Mouse (Mus musculus): Measurements from ENCODE around the gene Tmem35b.
"Not testable (repeated sequence)": the region's sequence is repeated elsewhere in the genome, so short reads cannot be mapped to it uniquely, and the experiment has no call there.

The Tmem35b gene

DNA sequence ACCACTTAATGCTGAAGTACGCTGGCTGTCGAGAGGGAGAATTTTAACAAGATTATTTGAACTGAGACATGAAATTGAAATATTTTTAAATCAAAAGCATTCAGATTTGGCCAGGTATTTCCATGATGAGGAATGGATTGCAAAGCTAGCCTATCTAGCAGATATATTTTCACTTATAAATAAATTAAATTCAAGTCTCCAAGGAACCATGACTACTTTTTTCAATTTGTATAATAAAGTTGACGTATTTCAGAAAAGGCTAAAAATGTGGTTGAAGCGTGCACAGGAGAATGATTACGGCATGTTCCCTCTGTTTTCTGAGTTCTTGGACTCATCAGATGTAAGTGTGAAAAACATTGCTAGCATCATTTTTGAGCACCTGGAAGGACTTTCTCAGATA is at the start of gene Tmem35b:
Tmem35b (plus strand) TSS at position 301 of the 400 bp plus-strand sequence.
- no peak for DNase-seq

DNA sequence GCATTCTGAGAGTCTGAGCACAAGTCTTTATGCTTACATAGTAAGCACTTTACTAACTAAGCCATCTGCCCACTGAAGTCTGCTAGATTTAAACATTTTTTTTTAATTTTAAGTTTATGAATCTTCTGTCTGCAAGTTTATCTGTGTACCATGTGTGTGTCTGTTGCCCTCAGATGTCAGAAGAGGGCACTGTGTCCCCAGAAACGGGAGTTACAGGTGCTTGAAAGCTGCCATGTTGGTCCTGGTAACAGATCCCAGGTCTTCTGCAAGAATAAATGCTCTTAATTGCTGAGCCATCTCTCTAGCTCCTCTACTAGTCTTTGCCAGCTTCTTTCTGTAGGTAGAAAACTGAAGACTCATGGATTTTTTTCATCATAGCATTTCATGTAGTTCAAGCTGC is 48.6 kb upstream of the Tmem35b start:
- DNase-seq, result no peak

DNA sequence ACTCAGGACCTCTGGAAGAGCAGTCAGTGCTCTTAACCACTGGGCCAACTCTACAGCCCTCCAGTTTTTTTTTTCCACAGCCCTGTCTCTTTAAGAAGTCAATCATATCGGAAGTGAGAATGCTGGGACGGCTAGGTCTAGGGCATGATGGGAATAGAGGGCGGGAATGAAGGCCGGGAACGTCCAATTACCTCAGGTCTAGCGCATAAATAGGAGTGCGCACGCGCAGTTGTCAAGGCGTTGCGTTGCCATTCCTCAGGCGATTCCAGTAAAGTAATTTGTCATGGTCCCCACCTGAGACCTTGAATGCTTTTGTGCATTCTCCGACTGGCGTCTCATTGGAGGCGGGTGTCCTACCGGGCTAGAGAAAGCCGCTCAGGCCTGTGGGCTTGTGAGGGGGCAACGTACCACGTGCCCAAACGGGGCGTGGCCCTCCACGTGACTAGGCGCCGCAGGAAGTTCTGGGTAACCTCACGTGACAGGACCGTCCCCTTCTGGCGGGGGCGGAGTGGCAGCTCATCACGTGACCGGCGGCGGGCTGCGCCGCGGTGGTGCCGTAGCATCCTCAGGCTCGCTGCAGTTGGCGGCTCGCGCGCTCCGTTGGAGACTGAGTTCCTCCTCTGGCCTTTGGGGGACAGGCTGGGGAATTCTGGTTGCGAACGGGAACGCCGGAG is 46.5 kb upstream of the Tmem35b start, which contains the start of gene Zmym6:
Zmym6 (plus strand) TSS at position 509 of the 674 bp plus-strand sequence.
- peak; percentile 97 for DNase-seq

DNA sequence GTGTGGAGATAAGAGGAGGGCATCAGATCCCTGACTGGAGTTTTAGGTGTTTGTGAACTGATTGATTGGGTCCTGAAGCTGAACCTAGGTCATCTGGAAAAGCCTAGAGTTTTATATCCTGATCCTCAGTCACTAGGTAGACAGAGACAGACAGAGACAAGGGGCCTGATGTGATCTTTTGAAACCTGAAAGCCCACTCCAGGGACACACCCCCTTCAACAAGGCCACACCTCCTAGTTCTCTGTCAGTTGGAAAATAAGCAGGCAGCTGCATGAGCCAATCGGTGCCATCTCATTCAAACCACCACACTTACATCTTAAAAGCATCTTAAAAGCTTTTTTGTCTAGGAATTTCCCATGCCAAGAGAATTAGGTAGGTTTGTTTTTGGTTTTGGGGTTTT is 42.7 kb upstream of the Tmem35b start:
- no peak for DNase-seq

DNA sequence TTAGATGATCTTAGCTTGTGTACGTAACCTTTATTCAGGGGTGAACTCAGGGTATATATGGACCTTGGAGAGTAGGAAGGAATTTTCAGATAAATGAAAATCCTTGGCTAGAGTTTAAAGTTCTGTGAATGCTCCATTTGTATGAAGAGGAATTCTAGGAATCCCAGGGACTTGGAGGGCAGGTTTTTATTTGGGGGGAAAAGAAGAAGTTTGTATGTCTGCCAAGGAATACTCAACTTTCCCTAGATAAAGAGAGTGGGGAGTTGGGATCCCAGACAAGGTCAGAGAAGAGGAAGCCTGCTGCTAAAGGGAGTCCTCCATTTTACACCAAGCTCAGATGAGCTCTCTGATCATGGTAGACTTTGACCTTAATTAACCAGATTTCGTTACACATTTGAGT is 40.4 kb upstream of the Tmem35b start:
- DNase-seq, result no peak

DNA sequence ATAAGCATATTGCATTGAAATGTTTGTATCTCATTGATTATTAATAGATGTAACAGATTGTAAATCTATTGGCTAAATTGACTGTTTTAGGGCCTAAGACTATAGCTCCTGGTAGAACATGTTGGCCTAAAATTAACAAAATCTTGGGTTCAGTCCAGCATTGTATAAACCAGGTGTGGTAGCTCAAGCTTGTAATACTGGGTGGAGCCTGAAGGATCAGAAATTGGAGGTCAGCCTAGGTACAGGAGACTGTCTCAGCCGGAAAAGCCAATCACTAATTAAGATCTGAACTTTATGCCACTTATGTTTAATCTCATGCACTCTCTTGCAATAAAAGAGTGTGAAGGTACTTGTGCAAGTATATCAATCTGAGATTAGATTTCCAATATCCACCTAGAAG is 37.7 kb upstream of the Tmem35b start:
- DNase-seq, result no peak

DNA sequence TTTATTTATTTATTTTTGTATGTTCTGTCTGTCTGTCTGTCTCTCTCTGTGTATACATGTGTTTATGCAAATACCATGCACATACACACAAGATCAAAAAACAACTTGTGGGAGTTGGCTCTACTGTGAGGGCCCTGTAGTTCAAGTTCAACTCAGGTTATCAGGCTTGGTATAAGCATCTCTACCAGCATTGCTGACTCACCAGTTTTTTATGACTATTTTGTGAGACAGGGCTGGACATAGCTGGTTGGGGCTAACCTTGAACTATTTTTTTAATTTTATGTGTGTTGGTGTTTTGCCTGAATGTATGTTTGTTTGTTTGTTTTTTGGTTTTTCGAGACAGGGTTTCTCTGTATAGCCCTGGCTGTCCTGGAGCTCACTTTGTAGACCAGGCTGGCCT is 32.3 kb upstream of the Tmem35b start:
- no peak for DNase-seq

DNA sequence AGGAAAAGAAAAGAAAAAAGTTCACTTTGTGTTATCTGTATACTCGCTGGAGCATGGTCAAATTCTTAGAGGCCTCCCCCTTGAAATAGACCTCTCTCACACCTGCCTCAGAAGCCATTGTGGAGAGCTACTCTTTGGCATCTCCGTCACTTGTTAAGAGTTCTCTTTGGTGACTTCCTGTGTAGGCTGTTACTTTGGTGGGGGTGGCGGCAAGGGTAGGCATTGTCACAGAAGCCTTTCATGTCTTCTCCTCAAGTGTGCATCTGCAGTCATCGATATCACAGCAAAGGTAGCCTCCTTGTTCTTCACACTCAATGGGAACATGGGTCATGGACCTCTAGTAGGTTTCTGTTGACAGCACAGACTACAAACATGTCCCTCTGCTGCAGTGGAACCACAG is 28.4 kb upstream of the Tmem35b start:
- no peak for DNase-seq

DNA sequence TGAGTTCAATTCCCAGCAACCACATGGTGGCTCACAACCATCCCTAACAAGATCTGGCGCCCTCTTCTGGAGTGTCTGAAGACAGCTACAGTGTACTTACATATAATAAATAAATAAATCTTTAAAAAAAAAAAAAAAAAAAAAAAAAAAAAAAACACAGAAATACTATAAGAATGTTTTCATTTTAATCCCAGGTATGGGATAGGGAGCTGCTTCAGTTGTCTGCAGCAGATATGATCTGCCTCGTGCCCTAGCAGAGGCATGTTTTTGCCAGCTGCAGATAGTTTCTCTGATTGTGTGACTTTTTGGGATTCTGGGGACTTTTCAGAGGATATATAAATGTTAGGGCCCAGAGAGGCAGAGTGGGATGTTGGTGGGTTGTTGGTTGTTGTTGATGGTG is 23.9 kb upstream of the Tmem35b start:
- DNase-seq, result not testable (repeated sequence)

DNA sequence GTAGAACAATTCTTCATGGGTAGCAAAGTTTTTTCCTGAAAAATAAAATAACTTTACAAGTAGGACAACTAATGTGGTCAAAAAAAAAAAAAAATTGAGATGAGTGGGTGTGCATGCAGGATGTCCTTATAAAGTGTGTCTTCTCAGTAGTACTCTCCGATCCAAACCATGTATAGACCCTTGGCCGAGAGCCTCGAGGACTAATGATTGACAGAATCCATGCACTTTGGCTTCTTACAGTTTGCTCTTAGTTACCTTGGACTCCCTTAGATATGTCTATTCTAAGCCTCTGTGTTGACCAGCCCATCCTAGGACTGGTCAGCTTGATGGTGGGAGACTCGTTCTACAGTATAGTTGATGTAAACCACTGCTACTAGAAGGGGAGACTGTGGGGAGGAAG is 15.9 kb upstream of the Tmem35b start:
- no peak for DNase-seq

DNA sequence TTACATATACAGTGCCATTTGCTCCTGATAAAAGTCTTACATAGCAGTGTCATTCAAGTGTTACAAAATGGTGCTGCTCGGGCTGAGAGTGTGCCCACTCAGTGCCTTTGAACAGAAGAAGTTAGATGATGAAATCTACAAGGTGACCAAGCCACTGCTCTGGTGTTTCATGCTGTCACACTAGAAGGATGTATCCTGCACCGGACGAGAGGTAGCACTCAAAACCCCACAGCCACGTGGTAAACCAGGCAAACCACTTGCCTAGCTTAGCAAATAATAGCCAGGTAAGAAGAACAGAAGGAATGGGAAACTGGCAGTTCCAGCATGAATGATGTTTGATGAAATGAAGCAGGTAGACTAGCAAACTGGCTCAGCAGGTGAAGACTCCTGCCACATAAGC is 12.9 kb upstream of the Tmem35b start:
- no peak for DNase-seq

DNA sequence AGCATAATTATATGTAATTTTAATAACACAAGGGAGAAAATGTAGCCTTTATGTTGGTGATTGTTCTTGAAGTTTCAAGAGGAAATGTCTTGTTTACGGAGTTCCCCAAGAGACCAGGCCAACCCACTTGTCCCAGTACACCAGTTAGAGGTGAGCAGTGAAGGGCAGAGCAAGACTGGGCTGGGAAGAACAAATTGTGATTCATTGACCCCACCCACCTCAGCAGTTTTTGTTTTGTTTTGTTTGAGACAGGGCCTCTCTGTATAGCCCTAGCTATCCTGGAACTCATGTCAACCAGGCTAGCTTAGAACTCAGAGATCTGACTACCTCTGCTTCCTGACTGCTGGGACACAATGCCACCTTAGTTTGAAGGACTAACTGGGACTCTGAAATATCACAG is 840 bp downstream of the Tmem35b start:
- no peak for DNase-seq

DNA sequence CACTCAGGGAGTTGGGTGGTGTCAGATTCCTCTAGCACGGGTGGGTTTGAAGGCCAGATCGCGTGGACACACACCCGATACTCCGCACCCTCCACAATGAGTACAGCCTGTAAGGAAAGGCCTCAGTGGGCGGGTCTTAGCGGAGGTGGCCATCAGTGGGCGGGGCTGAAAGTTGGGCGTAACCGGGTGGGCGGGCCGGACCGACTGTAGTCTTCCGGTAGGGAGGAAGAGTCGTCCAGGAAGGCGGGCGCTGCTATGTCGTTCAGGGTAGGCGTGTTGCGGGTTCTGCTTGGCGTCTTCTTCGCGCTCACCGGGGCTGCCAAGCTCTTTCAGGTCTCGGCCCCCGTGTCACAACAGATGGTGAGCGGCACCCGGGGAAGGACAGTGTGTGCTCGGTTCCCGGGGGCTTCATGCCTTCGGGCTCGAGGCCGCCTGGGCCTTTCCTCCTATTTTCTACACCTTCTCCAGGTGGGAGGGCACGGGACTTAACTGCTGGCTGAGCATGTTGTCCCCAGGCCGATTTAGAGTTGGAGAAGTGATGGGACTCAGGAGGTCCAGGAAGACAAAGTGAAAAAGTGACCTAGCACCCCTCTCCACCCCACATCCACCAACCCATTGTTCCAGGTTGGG is 2.5 kb downstream of the Tmem35b start:
- DNase-seq, result peak; percentile 64

DNA sequence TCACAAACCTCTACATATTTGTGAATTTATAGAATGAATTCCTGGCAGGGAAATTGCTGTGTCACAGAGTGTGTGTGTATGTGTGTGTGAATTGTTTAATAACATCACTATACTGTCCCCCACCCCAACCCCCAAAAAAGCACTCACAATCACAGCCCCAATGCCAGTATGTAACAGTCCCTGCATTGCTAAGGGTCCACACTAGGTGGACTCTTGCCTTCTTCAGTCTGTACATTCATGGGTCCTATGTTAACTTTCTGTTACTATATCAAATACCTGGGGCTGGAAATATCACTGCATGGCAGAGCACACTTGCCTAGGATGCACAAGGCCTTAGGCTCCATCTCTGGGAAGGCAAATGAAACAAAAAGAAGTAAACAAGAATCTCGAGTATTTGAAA is 11.2 kb downstream of the Tmem35b start:
- DNase-seq, result no peak

DNA sequence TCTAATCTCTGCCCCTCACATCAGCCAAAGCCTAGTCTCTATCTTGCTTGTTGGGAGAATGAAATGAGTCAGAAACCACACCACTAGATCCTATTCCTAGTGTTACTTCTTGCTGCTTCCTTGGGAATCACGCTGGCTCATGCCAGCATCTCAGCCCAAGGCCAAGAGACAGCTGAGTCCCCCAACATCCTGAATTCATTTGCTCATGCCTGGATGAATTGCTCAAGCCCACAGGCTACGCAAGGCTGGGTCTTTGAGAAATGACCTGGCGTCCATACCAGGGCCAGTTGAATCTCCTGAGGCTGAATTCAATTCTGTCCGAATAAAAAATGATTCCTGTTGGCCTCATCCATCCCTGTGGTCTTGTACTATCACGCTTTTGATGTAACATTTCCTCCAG is 14.1 kb downstream of the Tmem35b start:
- no peak for DNase-seq

DNA sequence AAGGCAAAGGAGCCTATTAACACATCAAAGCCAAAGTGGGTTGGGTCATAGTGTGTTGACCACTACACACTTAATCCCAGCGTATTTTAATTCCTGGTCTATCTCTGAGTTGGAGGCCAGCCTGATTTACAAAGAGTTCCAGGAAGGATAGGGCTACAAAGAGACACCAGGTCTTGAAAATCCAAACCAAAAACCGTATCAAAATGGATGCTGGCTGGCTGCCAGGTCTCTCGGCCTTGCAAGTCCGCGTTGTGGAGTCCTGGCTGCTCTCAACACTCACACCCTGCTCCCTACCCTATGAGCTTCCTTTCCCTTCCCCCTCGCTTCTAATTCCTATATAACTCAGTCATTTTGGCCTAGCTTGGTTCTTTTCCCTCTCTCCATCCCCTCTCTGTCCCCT is 15.0 kb downstream of the Tmem35b start:
- DNase-seq, result no peak

DNA sequence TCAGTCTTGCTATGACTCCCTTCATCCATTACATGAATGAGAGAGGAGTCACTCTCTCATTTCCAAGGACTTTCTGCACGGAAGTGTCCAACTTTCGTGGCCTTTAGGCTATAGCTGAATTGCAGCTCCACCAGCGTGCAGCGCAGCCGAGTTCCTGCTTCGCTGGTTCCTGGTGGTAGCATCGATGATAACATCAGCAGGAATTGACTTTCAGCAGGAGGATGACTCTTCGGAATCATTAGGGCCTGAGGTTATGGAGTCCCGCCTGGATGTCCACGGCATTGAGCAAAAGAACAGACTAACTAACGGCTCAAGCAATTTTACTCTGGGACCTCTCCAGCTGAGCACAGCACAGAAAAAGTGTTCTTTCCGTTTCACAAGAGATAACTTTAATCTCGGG is 26.5 kb downstream of the Tmem35b start:
- no peak for DNase-seq

DNA sequence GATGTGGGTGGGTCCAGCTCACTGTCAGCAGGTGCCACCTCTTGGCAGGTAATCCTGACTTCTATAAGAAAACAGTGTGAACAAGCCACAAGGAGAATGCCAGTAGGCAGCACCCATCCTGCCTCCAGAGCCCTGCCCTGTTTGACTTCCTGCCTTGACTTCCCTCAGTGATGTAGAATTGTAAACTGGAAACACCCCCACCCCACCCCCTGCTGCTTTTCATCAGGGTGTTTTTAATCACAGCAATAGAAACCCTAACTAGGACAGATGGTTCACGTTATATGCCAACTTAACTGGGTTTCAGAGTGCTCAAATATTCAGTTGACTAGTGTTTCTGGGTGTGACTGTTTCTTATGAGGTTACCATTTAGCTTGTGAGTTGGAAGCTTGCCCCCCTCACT is 29.9 kb downstream of the Tmem35b start:
- no peak for DNase-seq

DNA sequence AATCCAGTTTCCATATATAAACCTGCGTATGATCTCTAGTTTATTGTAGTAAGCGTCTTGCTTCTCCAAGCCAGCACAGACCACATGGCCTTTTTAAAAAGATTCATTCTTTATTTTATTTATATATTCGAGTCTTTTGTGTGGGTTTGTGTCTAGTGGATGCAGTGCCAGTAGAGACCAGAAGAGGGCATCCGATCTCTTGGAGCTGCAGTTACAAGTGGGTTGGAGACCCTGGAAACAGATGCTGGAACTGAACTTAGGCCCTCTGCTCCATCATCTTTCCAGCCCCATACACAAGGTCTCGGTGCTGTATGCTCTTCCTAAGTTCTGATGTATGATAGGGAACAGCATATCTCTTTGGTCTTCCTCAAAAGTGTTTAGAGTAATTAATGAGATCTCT is 32.3 kb downstream of the Tmem35b start:
- no peak for DNase-seq

DNA sequence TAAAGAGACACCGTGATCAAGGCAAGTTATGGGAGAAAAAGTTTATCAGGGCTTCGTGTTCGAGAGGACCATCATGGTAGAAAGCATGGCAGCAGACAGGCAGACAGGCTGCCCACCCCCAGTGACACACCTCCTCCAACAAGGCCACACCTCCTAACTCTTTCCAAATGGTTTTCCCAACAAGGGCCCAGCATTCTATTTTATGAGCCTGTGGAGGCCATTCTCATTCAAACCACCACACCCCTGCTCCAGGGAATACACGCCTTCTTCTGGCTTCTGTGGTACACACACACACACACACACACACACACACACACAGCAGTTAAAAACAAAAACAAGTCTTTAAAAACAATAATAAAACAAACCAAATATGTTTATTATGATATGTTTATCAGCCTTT is 34.3 kb downstream of the Tmem35b start:
- no peak for DNase-seq

DNA sequence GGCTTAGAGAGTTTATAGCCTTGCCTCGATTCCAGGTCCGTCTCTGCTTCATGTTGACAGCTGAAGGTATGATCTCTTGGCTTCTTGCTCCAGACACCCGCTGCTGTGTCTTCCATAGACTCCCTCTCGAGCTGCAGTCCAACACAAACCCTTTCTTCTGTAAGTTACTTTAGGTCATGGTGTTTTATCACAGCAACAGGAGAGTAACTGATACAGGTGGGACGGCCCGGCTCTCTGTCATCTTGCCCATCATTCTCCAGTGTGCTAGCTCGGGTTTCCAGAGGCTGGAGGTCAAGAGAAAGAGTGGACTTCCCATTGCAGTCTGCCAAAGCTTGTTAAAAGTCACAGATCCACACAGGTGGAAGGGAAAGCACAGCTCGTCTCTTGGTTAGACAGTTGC is 40.4 kb downstream of the Tmem35b start:
- DNase-seq, result no peak

DNA sequence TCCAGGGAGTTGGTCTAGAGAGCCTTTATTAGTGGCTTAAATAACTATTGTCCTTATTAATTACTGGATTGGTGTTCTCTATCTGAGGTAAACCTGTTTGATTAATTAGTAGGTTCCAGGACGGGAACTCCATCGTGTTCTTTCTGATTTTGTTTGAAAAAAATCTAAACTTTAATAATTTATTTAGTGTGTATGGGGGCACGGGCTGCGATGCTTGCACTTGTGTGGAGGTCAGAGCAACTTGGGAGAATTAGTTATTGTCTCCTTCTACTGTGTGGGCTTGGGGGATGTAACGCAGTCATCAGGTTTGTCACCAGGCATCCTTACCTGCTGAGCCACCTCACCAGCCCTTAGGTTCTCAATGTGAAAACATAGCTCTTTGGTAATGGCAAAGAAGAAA is 43.6 kb downstream of the Tmem35b start:
- DNase-seq, result no peak

DNA sequence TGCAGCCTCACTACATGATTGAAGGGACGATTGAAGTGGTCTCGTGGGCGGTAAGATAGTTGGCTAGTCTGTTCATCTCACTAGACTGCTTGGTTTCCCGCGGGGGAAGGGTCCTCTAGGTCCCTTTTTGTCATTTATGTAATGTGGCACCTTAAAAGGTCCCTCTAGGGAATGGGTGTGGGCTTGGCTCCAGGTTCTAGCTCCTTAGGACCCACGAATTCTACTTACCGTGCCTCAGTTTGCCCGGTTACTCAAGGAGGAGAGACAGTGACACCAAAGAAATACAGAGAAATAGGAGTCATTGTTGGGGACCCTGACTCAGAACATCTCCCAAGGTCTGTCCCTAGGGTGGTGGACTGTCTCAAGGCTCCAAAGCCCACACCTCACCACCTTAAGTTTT is 44.2 kb downstream of the Tmem35b start:
- no peak for DNase-seq

DNA sequence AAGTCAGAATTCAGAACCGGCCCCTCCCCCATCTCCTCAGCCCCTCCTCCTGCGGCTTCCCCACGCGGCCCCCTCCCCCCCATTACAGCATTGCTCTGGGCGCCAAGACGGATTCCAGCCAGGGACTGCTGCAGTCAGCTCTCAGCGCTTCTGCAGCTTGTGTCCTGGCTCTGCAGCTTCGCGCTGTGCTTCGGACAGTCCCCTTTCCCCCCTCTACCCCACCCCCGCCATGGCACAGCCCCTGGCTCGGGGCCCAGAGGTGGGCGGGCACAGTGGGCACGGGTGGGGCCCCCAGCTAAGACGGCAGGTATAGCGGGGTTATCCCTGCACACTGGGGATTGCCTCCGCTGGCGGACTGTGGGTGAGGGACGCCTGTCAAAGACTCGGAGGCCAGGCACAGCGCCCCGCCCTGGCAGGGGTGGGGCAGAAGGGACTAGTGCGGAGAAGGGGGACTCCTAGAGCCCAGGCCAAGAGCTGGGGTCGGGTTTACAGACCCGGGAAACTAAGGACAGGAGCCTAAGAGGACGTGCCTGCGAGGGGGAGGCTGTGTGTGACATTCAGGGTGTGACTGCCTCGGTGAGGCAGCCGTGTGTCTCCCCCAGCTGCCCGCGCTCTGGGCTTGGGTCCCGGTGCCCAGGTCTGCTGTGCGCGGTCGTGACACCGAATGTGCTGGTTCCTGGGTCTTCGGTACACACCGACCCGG is 44.9 kb downstream of the Tmem35b start:
- peak; percentile 82 for DNase-seq
